27 mouse cellular contexts compared by ENCODE assay signal in genomic region chr11:77411284-77411683, GRCm38 (mm10). TPM values are rescaled to one million over a fixed set of nuclear protein-coding genes. Genes with fewer than 3 reads are reported as not detected.
A peak's percentile ranks its signal among the peaks of the same experiment; 100 is the strongest.
DNase-seq lines count a peak whose midpoint lies in the region; ATAC-seq and TF ChIP-seq lines count a peak whose summit lies in the region.
"Had no signal": no experiment of that assay in that cellular context is flagged by ENCODE, and none has a peak within 500 bp of the region (broad histone marks: within the 10 kb centered on the region; RNA-seq: fewer than 3 reads in every experiment).

No protein-coding gene starts in this region.

- no peak for TF ChIP-seq EP300 in heart, adult 2 months (IDR thresholded peaks at IDR 0.05; ENCODE audit: insufficient read depth, low read depth, low read length)

- H3K4me3 ChIP-seq in heart, adult 2 months = no peak overlapping the region
- H3K4me3 ChIP-seq: erythroblast, embryonic 14.5 days; kidney, embryonic 15.5 days; left cerebral cortex, adult 2 months; limb, embryonic 13.5 days; liver, embryonic 12.5 days; midbrain, embryonic 12.5 days; myocyte; neural tube, embryonic 12.5 days had no signal

- no peak for TF ChIP-seq POLR2A in heart, adult 2 months (IDR thresholded peaks at IDR 0.05; ENCODE audit: insufficient read depth, low read depth, low read length)

- H3K27me3 ChIP-seq in heart, adult 2 months (ENCODE audit: control insufficient read depth, insufficient read depth, low read length) = no peaks in the 10 kb centered on the region
- H3K27me3 ChIP-seq: kidney, embryonic 15.5 days; limb, embryonic 13.5 days; liver, embryonic 12.5 days; midbrain, embryonic 12.5 days; neural tube, embryonic 12.5 days had no signal

- H3K27ac ChIP-seq in heart, adult 2 months = peak overlapping the region; percentile 63
- H3K27ac ChIP-seq: kidney, embryonic 15.5 days; left cerebral cortex, adult 2 months; limb, embryonic 13.5 days; midbrain, embryonic 12.5 days; neural tube, embryonic 12.5 days had no signal

- no peaks in the 10 kb centered on the region for H3K79me2 ChIP-seq in heart, adult 2 months (replicated peaks; ENCODE audit: control insufficient read depth, insufficient read depth, low read length)

- no peak for TF ChIP-seq CTCF in heart, adult 2 months (IDR thresholded peaks at IDR 0.05)

- peaks cover 42% of the 10 kb centered on the region for H3K36me3 ChIP-seq in heart, adult 2 months (ENCODE audit: control insufficient read depth, insufficient read depth, low read length)

- no peak overlapping the region for H3K9ac ChIP-seq in heart, adult 2 months (ENCODE audit: low read depth, low read length)
- H3K9ac ChIP-seq: forebrain, postnatal 0 days; kidney, embryonic 15.5 days; limb, embryonic 13.5 days; liver, embryonic 12.5 days; liver, postnatal 0 days; midbrain, embryonic 12.5 days; neural tube, embryonic 12.5 days had no signal

- ATAC-seq in hematopoietic stem cell, adult 5-6 weeks (replicated peaks in 1 of 2; ENCODE audit: insufficient read depth in 1 of 2, low FRiP score in 2 of 2, low TSS enrichment in 1 of 2, low read depth in 1 of 2, poor library complexity in 2 of 2, severe bottlenecking in 2 of 2) = peak; percentile 55 to 76
- ATAC-seq: forebrain, postnatal 0 days; hindbrain, embryonic 16.5 days; liver, embryonic 12.5 days; liver, postnatal 0 days; lung, postnatal 0 days had no signal

- peaks cover 11% of the 10 kb centered on the region for H3K4me1 ChIP-seq in heart, adult 2 months (ENCODE audit: control insufficient read depth, insufficient read depth, low read length)
- H3K4me1 ChIP-seq: kidney, embryonic 15.5 days; midbrain, embryonic 12.5 days; neural tube, embryonic 12.5 days had no signal

- DNase-seq in heart, adult 2 months = no peak
- DNase-seq in heart, postnatal 25 days (ENCODE audit: low spot score) = no peak
- peak; percentile 73 for DNase-seq in 416B (ENCODE audit: low read depth)
- peak; percentile 11 to 12 for DNase-seq in B cell, adult 2 months
- no peak for DNase-seq in layer of hippocampus, adult 8-10 months (ENCODE audit: low spot score in 2 of 2)
- DNase-seq in adrenal gland, adult 2 months = no peak
- DNase-seq in cerebellum, postnatal 36 days = no peak
- DNase-seq: adrenal gland, postnatal 25 days; cerebellum, adult 18-20 months; cerebellum, postnatal 10 days; forebrain, postnatal 0 days; gastrocnemius, postnatal 14 days; kidney, adult 18-20 months; kidney, postnatal 25 days; liver, postnatal 0 days; thymus, postnatal 14 days had no signal

- intact Hi-C loops in heart, adult 2 months (cut with DNase I) = no loop called here
- intact Hi-C loops in heart, postnatal 25 days (cut with DNase I) = no loop called here

RNA-seq across cellular contexts. Expression of gene Coro6, which starts 50.9 kb away (rescaled TPM):
- 100 to 1,000 TPM; 207 to 213 TPM for total RNA-seq in heart, adult 2 months (2021)
- polyA plus RNA-seq in heart, adult 2 months (2012; rRNA removed) = 482 and 483 TPM in 2 replicates
- total RNA-seq in heart, postnatal 25 days (2021) = 100 to 1,000 TPM; 203 to 217 TPM
- not detected in 2 replicates for total RNA-seq in hematopoietic stem cell, adult 5-6 weeks (2017)
- total RNA-seq in layer of hippocampus, adult 8-10 months (2022) = 10 to 100 TPM; 24.5 to 34.0 (median 28.6) TPM
- 1 to 10 TPM; 1.3 to 2.0 TPM for total RNA-seq in adrenal gland, adult 2 months (2021)
- polyA plus RNA-seq in adrenal gland, adult 2 months (2012; rRNA removed) = 6.0 and 9.2 TPM in 2 replicates
- polyA plus RNA-seq: erythroblast, embryonic 14.5 days; liver, embryonic 12.5 days had no signal

Comparison
In these comparisons a context has a peak if more than half of its experiments do, and no peak if none do; other contexts are left out.
1. DNase-seq: peak in 416B (single experiment) and B cell, adult 2 months (2 of 2); none in heart, adult 2 months (0 of 2), heart, postnatal 25 days (single experiment), layer of hippocampus, adult 8-10 months (0 of 2), adrenal gland, adult 2 months (single experiment) and cerebellum, postnatal 36 days (0 of 2).
2. RNA of gene Coro6, which starts 50.9 kb away (total RNA-seq): 203 to 217 TPM in heart, postnatal 25 days, 207 to 213 TPM in heart, adult 2 months and 24.5 to 34.0 TPM in layer of hippocampus, adult 8-10 months; 1.3 to 2.0 TPM in adrenal gland, adult 2 months and not detected in hematopoietic stem cell, adult 5-6 weeks; every median in the first group is over 4 times any median in the second.